Mouse (Mus musculus): Measurements from ENCODE around the gene Wfikkn2. TPM values are rescaled to one million over a fixed set of nuclear protein-coding genes. Genes with fewer than 3 reads are reported as not detected.

The Wfikkn2 gene
- polyA plus RNA-seq (2015; fragmentation: Nextera tagmentation; extraction: Ambion mirVana): 2.3 TPM in 2 replicates

- 49% methylated on average over 17 of the region's 17 CpGs for WGBS
- H3K9me3 ChIP-seq: no peaks in the 10 kb centered on the region
- peak within 1 kb of the TSS; percentile 15; the same call in 1 of the 2 replicates for H3K4me2 ChIP-seq (replicated peaks)
- peaks cover 29% of the 10 kb centered on the region for H3K4me1 ChIP-seq (replicated peaks)
- peak; percentile 66 for ATAC-seq
- no peak within 1 kb of the TSS for H3K9ac ChIP-seq
- no peaks in the 10 kb centered on the region for H3K36me3 ChIP-seq
- H3K4me3 ChIP-seq (replicated peaks): no peak within 1 kb of the TSS
- peak within 1 kb of the TSS; percentile 1; the same call in 1 of the 2 replicates for H3K27ac ChIP-seq
- H3K27me3 ChIP-seq (replicated peaks): no peaks in the 10 kb centered on the region
Observed at GRCm38 (mm10) chr11:94245955-94246788, at the start of gene Wfikkn2. TSS of gene Wfikkn2 (minus strand) at chr11:94246005.

- ATAC-seq: no peak
- no peak overlapping the region for H3K4me3 ChIP-seq (replicated peaks)
- H3K27ac ChIP-seq: no peak overlapping the region
- H3K9ac ChIP-seq: no peak overlapping the region
- H3K36me3 ChIP-seq: peaks cover 50% of the 10 kb centered on the region
- no peaks in the 10 kb centered on the region for H3K27me3 ChIP-seq (replicated peaks)
- WGBS: 80% methylated on average over 9 of the region's 9 CpGs
- no peaks in the 10 kb centered on the region for H3K4me1 ChIP-seq (replicated peaks)
- H3K9me3 ChIP-seq: no peaks in the 10 kb centered on the region
- no peak overlapping the region for H3K4me2 ChIP-seq (replicated peaks)
Observed at GRCm38 (mm10) chr11:94294996-94295845, 49.4 kb upstream of the Wfikkn2 start.

GRCm38 (mm10) chr11:94290062-94290740 is 44.4 kb upstream of the Wfikkn2 start:
- H3K4me3 ChIP-seq (replicated peaks): no peak overlapping the region
- WGBS: 91% methylated on average over 10 of the region's 10 CpGs
- H3K36me3 ChIP-seq: peaks cover 49% of the 10 kb centered on the region
- H3K27ac ChIP-seq: no peak overlapping the region
- no peak overlapping the region for H3K9ac ChIP-seq
- H3K9me3 ChIP-seq: no peaks in the 10 kb centered on the region
- H3K27me3 ChIP-seq (replicated peaks): no peaks in the 10 kb centered on the region
- H3K4me2 ChIP-seq (replicated peaks): no peak overlapping the region
- no peaks in the 10 kb centered on the region for H3K4me1 ChIP-seq (replicated peaks)
- ATAC-seq: peak; percentile 39; the same call in 1 of the 2 replicates

- Histone ChIP-seq H3K27me3 (replicated peaks) (no peaks in the 10 kb centered on the region), H3K4me2 (replicated peaks) (no peak overlapping the region), H3K9me3 (no peaks in the 10 kb centered on the region), H3K9ac (no peak overlapping the region), H3K4me1 (replicated peaks) (no peaks in the 10 kb centered on the region), H3K4me3 (replicated peaks) (no peak overlapping the region), H3K27ac (no peak overlapping the region), H3K36me3 (peaks cover 41% of the 10 kb centered on the region)
- no peak for ATAC-seq
- WGBS: 89% methylated on average over 5 of the region's 5 CpGs
Observed at GRCm38 (mm10) chr11:94287105-94287504, 41.3 kb upstream of the Wfikkn2 start.

- H3K27ac ChIP-seq: no peak overlapping the region
Observed at GRCm38 (mm10) chr11:94285886-94286574, 40.2 kb upstream of the Wfikkn2 start.

GRCm38 (mm10) chr11:94283536-94284099 is 37.8 kb upstream of the Wfikkn2 start:
- Histone ChIP-seq H3K4me3 (replicated peaks) (no peak overlapping the region), H3K9ac (no peak overlapping the region), H3K9me3 (no peaks in the 10 kb centered on the region), H3K4me1 (replicated peaks) (0 out of 2 replicates have a peak, but pooled peaks cover 7% of the 10 kb centered on the region), H3K36me3 (peaks cover 21% of the 10 kb centered on the region), H3K27ac (no peak overlapping the region), H3K4me2 (replicated peaks) (peak overlapping the region; percentile 7; the same call in 1 of the 2 replicates), H3K27me3 (replicated peaks) (no peaks in the 10 kb centered on the region)
- ATAC-seq: no peak
- WGBS: 87% methylated on average over 6 of the region's 6 CpGs

More at GRCm38 (mm10) chr11:94285886-94286574, 40.2 kb upstream of the Wfikkn2 start:
- Histone ChIP-seq H3K9ac (no peak overlapping the region), H3K36me3 (peaks cover 38% of the 10 kb centered on the region), H3K4me3 (replicated peaks) (no peak overlapping the region), H3K4me2 (replicated peaks) (no peak overlapping the region), H3K4me1 (replicated peaks) (0 out of 2 replicates have a peak, but pooled peaks cover 3% of the 10 kb centered on the region), H3K9me3 (no peaks in the 10 kb centered on the region), H3K27me3 (replicated peaks) (no peaks in the 10 kb centered on the region)
- WGBS: 93% methylated on average over 11 of the region's 11 CpGs
- no peak for ATAC-seq

- 0 out of 2 replicates have a peak, but pooled peaks cover 7% of the 10 kb centered on the region for H3K4me1 ChIP-seq (replicated peaks)
- H3K4me3 ChIP-seq (replicated peaks): 0 out of 2 replicates have a peak overlapping the region, but pooled peaks have one; percentile 14
- peak overlapping the region; percentile 33; the same call in 1 of the 2 replicates for H3K4me2 ChIP-seq (replicated peaks)
- peak overlapping the region; percentile 90 for H3K27ac ChIP-seq
- H3K9me3 ChIP-seq: no peaks in the 10 kb centered on the region
- no peak for ATAC-seq
- no peaks in the 10 kb centered on the region for H3K27me3 ChIP-seq (replicated peaks)
- 50% methylated on average over 5 of the region's 5 CpGs for WGBS
- H3K36me3 ChIP-seq: peaks cover 15% of the 10 kb centered on the region
- H3K9ac ChIP-seq: no peak overlapping the region
Observed at GRCm38 (mm10) chr11:94282291-94282690, 36.5 kb upstream of the Wfikkn2 start.

GRCm38 (mm10) chr11:94281199-94282181 is 35.7 kb upstream of the Wfikkn2 start, which contains the start of gene Gm21885:
TSS of gene Gm21885 (plus strand) at chr11:94281873.
- peak; percentile 87 for ATAC-seq
- H3K27me3 ChIP-seq (replicated peaks): no peaks in the 10 kb centered on the region
- H3K4me2 ChIP-seq (replicated peaks): peak within 1 kb of the TSS; percentile 33
- H3K36me3 ChIP-seq: peaks cover 9% of the 10 kb centered on the region; the same call in 1 of the 2 replicates
- peak within 1 kb of the TSS; percentile 90 for H3K27ac ChIP-seq
- H3K9me3 ChIP-seq: no peaks in the 10 kb centered on the region
- H3K4me1 ChIP-seq (replicated peaks): peaks cover 10% of the 10 kb centered on the region; the same call in 1 of the 2 replicates
- 59% methylated on average over 11 of the region's 11 CpGs for WGBS
- H3K4me3 ChIP-seq (replicated peaks): peak within 1 kb of the TSS; percentile 14; the same call in 1 of the 2 replicates
- H3K9ac ChIP-seq: peak within 1 kb of the TSS; percentile 34; the same call in 1 of the 2 replicates

- peak overlapping the region; percentile 31 for H3K4me3 ChIP-seq (replicated peaks)
- H3K27ac ChIP-seq: no peak overlapping the region
- H3K9me3 ChIP-seq: no peaks in the 10 kb centered on the region
- peak; percentile 40 for ATAC-seq
- no peaks in the 10 kb centered on the region for H3K36me3 ChIP-seq
- H3K4me2 ChIP-seq (replicated peaks): peak overlapping the region; percentile 68
- WGBS: 8% methylated on average over 20 of the region's 20 CpGs
- peaks cover 13% of the 10 kb centered on the region; the same call in 1 of the 2 replicates for H3K4me1 ChIP-seq (replicated peaks)
- H3K27me3 ChIP-seq (replicated peaks): no peaks in the 10 kb centered on the region
- H3K9ac ChIP-seq: no peak overlapping the region
Observed at GRCm38 (mm10) chr11:94276869-94277337, 31.1 kb upstream of the Wfikkn2 start.

- Histone ChIP-seq H3K4me3 (replicated peaks) (no peak overlapping the region), H3K27ac (no peak overlapping the region), H3K36me3 (no peaks in the 10 kb centered on the region), H3K9me3 (no peaks in the 10 kb centered on the region), H3K27me3 (replicated peaks) (no peaks in the 10 kb centered on the region), H3K4me2 (replicated peaks) (no peak overlapping the region), H3K4me1 (replicated peaks) (peaks cover 7% of the 10 kb centered on the region; the same call in 1 of the 2 replicates), H3K9ac (no peak overlapping the region)
- no peak for ATAC-seq
- 82% methylated on average over 2 of the region's 2 CpGs for WGBS
Observed at GRCm38 (mm10) chr11:94275686-94276085, 29.9 kb upstream of the Wfikkn2 start.

Data from intestine, embryonic 15.5 days (tissue).